Mouse (Mus musculus) olfactory bulb, adult 2 months (tissue): ENCODE data around the gene Lrpprc.

Source experiments
- CTCF ChIP-seq: fragments of 200-500 bp; IDR thresholded peaks from 2 replicates; pipeline ENCODE4 v1.5.1; 2012; ENCODE audit warnings: low read depth, mild to moderate bottlenecking, low read length, moderate library complexity; ENCODE audit not compliant: insufficient read depth
- POLR2A ChIP-seq: fragments of 200-500 bp; IDR thresholded peaks from 2 replicates; pipeline ENCODE4 v1.6.1; 2012; ENCODE audit warnings: mild to moderate bottlenecking, low read depth, low read length, moderate library complexity; ENCODE audit not compliant: insufficient read depth

DNA sequence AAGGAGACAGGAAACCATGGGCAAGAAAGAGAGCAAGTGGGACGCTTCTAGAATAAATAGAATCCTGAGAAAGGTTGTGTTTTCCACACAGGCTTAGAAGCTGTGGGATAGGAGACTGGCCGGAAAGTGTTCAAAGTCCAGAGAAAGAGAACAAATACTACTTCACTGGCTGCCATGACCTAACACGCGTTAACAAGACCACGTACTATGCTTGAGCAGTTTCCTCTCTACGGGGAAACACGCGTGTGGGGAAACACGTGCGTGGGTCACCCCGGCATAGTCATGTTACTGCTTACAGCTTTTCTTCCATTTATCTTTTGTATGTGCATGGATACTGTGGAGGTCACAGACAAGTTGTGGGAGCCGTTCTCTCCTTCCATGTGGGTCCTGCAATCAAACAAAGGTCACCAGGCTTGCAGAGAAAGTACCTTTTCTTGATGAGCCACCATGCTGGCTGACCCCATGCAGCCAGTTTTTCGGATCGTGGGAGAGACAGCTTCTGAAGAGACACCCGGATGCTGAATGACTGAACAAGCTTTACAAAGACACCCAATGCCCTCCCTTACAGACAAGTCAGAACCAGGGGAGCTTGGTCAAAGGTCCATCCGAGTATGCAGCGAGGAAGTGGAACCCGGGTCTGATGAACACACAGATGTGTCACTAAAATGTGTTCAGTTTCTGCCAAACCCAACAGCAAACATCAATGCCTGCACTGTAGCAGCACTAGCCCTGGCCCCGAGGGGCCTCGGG, 2.0 kb downstream of the Lrpprc start:
- TF ChIP-seq CTCF, result no peak
- no peak for TF ChIP-seq POLR2A
